Mouse (Mus musculus) stomach, postnatal 0 days (tissue): ENCODE measurements around the gene Vcp.

Experiments
- CTCF ChIP-seq: IDR thresholded peaks from 2 replicates; pipeline ENCODE4 v1.5.1; 2016; ENCODE audit warnings: antibody characterized with exemption, low read depth, mild to moderate bottlenecking, moderate library complexity
- EP300 ChIP-seq: optimal IDR thresholded peaks from 2 replicates; pipeline ENCODE3; 2016; ENCODE audit warnings: antibody characterized with exemption

DNA sequence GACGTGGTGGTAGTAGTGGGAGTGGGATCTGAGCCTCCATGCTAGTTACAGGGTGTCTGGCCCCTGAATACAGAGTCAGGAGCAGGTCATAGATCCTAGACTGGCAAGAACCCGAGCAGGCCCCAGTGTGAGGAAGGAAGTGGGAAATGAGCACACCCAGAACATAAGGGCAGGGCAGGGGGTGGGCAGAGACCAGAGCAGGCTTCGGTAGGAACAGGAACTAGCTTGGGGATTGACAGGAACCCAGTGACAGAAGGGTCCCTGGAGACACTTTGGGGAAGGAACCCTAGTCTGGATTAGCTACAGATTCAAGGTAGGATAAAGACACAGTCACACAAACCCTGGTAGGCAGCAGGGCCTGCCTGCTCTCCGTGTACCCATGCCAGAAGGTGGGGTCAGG lies 44.4 kb upstream of the Vcp start:
- TF ChIP-seq CTCF (no peak), EP300 (no peak)
